Mouse (Mus musculus) forebrain, embryonic 13.5 days (tissue): ENCODE results near the gene Hoxa13. TPM values are rescaled to one million over a fixed set of nuclear protein-coding genes. Genes with fewer than 3 reads are reported as not detected.
A peak's percentile ranks its signal among the peaks of the same experiment; 100 is the strongest.

Experiments used
- ATAC-seq: fragments of 200-750 bp; cut with Nextera tagmentation; 2 replicates; pipeline ENCODE4 v1.8.0; 2017
- H3K27ac ChIP-seq: fragments of 300-500 bp; sonication (generic); 2 replicates; pipeline ENCODE4 v1.5.1; 2015; ENCODE audit warnings: inconsistent platforms, mild to moderate bottlenecking, moderate library complexity
- H3K27me3 ChIP-seq: fragments of 300-500 bp; sonication (generic); 2 replicates; pipeline ENCODE4 v1.6.1; 2015; ENCODE audit warnings: mild to moderate bottlenecking, inconsistent platforms
- H3K36me3 ChIP-seq: fragments of 300-500 bp; sonication (generic); 2 replicates; pipeline ENCODE4 v1.6.1; 2015; ENCODE audit warnings: mild to moderate bottlenecking, inconsistent platforms; ENCODE audit not compliant: poor library complexity, severe bottlenecking
- H3K4me1 ChIP-seq: fragments of 300-500 bp; sonication (generic); 2 replicates; pipeline ENCODE4 v1.6.1; 2015; ENCODE audit warnings: inconsistent platforms
- H3K4me2 ChIP-seq: fragments of 300-500 bp; sonication (generic); 2 replicates; pipeline ENCODE4 v1.6.1; 2015; ENCODE audit warnings: inconsistent platforms, mild to moderate bottlenecking, moderate library complexity
- H3K4me3 ChIP-seq: fragments of 300-500 bp; sonication (generic); 2 replicates; pipeline ENCODE4 v1.5.1; 2015; ENCODE audit warnings: mild to moderate bottlenecking, inconsistent platforms
- H3K9ac ChIP-seq: fragments of 300-500 bp; sonication (generic); 2 replicates; pipeline ENCODE4 v1.6.1; 2015; ENCODE audit warnings: mild to moderate bottlenecking, inconsistent platforms
- H3K9me3 ChIP-seq: fragments of 300-500 bp; sonication (generic); replicated peaks from 2 replicates; pipeline ENCODE4 v1.6.1; 2016; ENCODE audit warnings: inconsistent platforms
- WGBS: fragments of 180-500 bp; shearing (Covaris S2); methylation state at CpG from one replicate; pipeline ENCODE4 v1.1.7; 2015; 5-methylcytosine and 5-hydroxymethylcytosine counted together
- polyA plus RNA-seq: library from polyadenylated mRNA; unstranded; fragments of >200 nt; fragmentation: Nextera tagmentation; extraction: Ambion mirVana; gene quantifications from 2 replicates; pipeline ENCODE4 v1.2.1, GENCODE M21; 2015

Gene Hoxa13
- polyA plus RNA-seq, 1 experiment from 2014 or later: not detected

DNA sequence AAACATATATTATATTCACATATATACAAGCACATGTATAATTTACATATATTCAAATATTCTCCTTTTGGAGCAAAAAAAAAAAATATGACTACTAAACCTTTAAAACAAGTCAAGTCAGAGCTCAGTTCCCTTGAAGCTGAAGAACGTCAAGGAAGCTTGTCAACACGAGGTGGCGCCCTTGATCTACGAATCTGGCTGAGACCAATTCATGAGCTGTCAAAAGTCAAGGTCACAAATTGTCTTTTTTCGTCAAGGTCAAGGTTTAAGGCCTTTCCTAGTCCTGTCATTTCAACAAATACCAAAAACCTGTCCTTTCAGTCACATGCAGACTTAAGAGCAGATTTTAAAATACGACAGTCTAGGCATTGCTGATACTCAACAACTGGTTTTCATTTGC, 3.7 kb downstream of the Hoxa13 start:
- H3K9me3 ChIP-seq: no peaks in the 10 kb centered on the region
- no peak overlapping the region for H3K27ac ChIP-seq
- H3K4me1 ChIP-seq: peaks cover 13% of the 10 kb centered on the region; the same call in 1 of the 2 replicates
- H3K36me3 ChIP-seq: no peaks in the 10 kb centered on the region
- no peak overlapping the region for H3K4me3 ChIP-seq
- H3K4me2 ChIP-seq: no peak overlapping the region
- ATAC-seq: 0 out of 2 replicates have a peak, but pooled peaks have one; percentile 19
- 0% methylated on average over 6 of the region's 6 CpGs for WGBS
- peaks cover 96% of the 10 kb centered on the region for H3K27me3 ChIP-seq
- H3K9ac ChIP-seq: no peak overlapping the region

- Histone ChIP-seq H3K4me3 (peak overlapping the region; percentile 19; the same call in 1 of the 2 replicates), H3K27me3 (peaks cover 98% of the 10 kb centered on the region), H3K27ac (no peak overlapping the region), H3K36me3 (no peaks in the 10 kb centered on the region), H3K4me2 (peak overlapping the region; percentile 13; the same call in 1 of the 2 replicates), H3K9ac (no peak overlapping the region), H3K4me1 (0 out of 2 replicates have a peak, but pooled peaks cover 3% of the 10 kb centered on the region), H3K9me3 (no peaks in the 10 kb centered on the region)
- under 1% methylated on average over 59 of the region's 59 CpGs for WGBS
- ATAC-seq: no peak
These were observed 6.9 kb downstream of the Hoxa13 start for GRCm38 (mm10) chr6:52253511-52254500.

- ATAC-seq: no peak
- H3K27ac ChIP-seq: no peak overlapping the region
- no peaks in the 10 kb centered on the region for H3K9me3 ChIP-seq
- H3K4me2 ChIP-seq: no peak overlapping the region
- H3K4me1 ChIP-seq: 0 out of 2 replicates have a peak, but pooled peaks cover 3% of the 10 kb centered on the region
- H3K36me3 ChIP-seq: no peaks in the 10 kb centered on the region
- peaks cover 98% of the 10 kb centered on the region for H3K27me3 ChIP-seq
- WGBS: under 1% methylated on average over 35 of the region's 35 CpGs
- no peak overlapping the region for H3K9ac ChIP-seq
- no peak overlapping the region; the same call in 1 of the 2 replicates for H3K4me3 ChIP-seq
These were observed 7.8 kb downstream of the Hoxa13 start for GRCm38 (mm10) chr6:52252775-52253376.

DNA sequence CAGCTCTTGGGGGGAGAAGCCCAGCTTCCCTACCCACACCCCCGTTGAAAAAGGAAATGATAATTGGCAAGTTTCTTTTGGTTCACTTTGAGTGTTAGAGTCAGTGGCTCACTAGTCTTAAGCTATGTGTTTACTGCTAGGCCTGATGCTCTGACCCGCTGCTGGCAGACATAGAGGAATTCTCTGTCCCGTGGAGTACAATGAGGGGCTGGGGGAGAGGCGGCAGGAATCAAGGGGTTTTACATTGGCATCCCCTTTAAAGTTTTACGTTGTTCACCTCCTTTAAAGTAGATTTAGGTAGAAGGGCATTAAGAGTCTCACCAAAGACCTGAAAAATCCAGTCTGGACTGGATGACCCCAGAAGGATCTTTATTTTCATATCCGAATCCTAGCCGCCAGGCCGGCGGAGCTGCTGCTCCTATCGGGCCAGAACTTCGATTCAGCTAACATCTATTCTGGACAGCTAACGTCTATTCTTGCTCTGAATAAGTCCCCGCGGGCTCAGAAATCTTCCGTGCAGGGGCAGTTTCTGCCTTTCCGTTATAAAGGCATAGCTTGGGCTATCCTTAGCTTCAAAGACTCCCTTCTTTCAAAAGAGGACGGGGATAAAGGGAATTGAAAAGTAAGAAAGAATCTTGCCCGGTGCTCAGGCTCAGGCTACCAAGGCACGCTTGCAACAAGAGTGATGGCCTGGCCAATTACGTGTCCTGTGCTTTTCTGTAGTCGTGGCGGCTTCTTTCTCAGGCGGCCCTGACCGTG, 8.5 kb downstream of the Hoxa13 start:
- ATAC-seq: no peak
- Histone ChIP-seq H3K9me3 (no peaks in the 10 kb centered on the region), H3K36me3 (no peaks in the 10 kb centered on the region), H3K4me2 (no peak overlapping the region), H3K27me3 (peaks cover 99% of the 10 kb centered on the region), H3K4me1 (0 out of 2 replicates have a peak, but pooled peaks cover 3% of the 10 kb centered on the region), H3K9ac (no peak overlapping the region), H3K27ac (no peak overlapping the region), H3K4me3 (no peak overlapping the region)
- WGBS: under 1% methylated on average over 24 of the region's 24 CpGs

- no peak for ATAC-seq
- H3K4me1 ChIP-seq: 0 out of 2 replicates have a peak, but pooled peaks cover 3% of the 10 kb centered on the region
- no peak overlapping the region for H3K27ac ChIP-seq
- H3K9ac ChIP-seq: no peak overlapping the region
- H3K36me3 ChIP-seq: no peaks in the 10 kb centered on the region
- H3K9me3 ChIP-seq: no peaks in the 10 kb centered on the region
- peaks cover 99% of the 10 kb centered on the region for H3K27me3 ChIP-seq
- H3K4me2 ChIP-seq: no peak overlapping the region
- 14% methylated on average over 7 of the region's 7 CpGs for WGBS
- H3K4me3 ChIP-seq: no peak overlapping the region
These were observed 9.4 kb downstream of the Hoxa13 start for GRCm38 (mm10) chr6:52251177-52251879.

- Histone ChIP-seq H3K4me1 (0 out of 2 replicates have a peak, but pooled peaks cover 3% of the 10 kb centered on the region), H3K27ac (no peak overlapping the region), H3K4me2 (no peak overlapping the region), H3K9me3 (no peaks in the 10 kb centered on the region), H3K36me3 (no peaks in the 10 kb centered on the region), H3K9ac (no peak overlapping the region), H3K27me3 (peaks cover 99% of the 10 kb centered on the region), H3K4me3 (no peak overlapping the region)
- ATAC-seq: no peak
- 0% methylated on average over 4 of the region's 4 CpGs for WGBS
These were observed 10.9 kb downstream of the Hoxa13 start for GRCm38 (mm10) chr6:52249826-52250225.

- no peaks in the 10 kb centered on the region for H3K36me3 ChIP-seq
- no peak overlapping the region for H3K9ac ChIP-seq
- under 1% methylated on average over 16 of the region's 16 CpGs for WGBS
- no peaks in the 10 kb centered on the region for H3K9me3 ChIP-seq
- H3K4me1 ChIP-seq: 0 out of 2 replicates have a peak, but pooled peaks cover 3% of the 10 kb centered on the region
- no peak overlapping the region for H3K4me3 ChIP-seq
- peaks cover 100% of the 10 kb centered on the region for H3K27me3 ChIP-seq
- no peak for ATAC-seq
- no peak overlapping the region for H3K27ac ChIP-seq
- H3K4me2 ChIP-seq: no peak overlapping the region
These were observed 11.3 kb downstream of the Hoxa13 start for GRCm38 (mm10) chr6:52249415-52249738.

GRCm38 (mm10) chr6:52248638-52249414, 11.9 kb downstream of the Hoxa13 start:
- 0 out of 2 replicates have a peak, but pooled peaks cover 3% of the 10 kb centered on the region for H3K4me1 ChIP-seq
- H3K9ac ChIP-seq: no peak overlapping the region
- 1% methylated on average over 27 of the region's 27 CpGs for WGBS
- H3K36me3 ChIP-seq: no peaks in the 10 kb centered on the region
- no peak overlapping the region for H3K4me3 ChIP-seq
- H3K27ac ChIP-seq: no peak overlapping the region
- H3K9me3 ChIP-seq: no peaks in the 10 kb centered on the region
- no peak overlapping the region for H3K4me2 ChIP-seq
- ATAC-seq: no peak
- H3K27me3 ChIP-seq: peaks cover 100% of the 10 kb centered on the region

DNA sequence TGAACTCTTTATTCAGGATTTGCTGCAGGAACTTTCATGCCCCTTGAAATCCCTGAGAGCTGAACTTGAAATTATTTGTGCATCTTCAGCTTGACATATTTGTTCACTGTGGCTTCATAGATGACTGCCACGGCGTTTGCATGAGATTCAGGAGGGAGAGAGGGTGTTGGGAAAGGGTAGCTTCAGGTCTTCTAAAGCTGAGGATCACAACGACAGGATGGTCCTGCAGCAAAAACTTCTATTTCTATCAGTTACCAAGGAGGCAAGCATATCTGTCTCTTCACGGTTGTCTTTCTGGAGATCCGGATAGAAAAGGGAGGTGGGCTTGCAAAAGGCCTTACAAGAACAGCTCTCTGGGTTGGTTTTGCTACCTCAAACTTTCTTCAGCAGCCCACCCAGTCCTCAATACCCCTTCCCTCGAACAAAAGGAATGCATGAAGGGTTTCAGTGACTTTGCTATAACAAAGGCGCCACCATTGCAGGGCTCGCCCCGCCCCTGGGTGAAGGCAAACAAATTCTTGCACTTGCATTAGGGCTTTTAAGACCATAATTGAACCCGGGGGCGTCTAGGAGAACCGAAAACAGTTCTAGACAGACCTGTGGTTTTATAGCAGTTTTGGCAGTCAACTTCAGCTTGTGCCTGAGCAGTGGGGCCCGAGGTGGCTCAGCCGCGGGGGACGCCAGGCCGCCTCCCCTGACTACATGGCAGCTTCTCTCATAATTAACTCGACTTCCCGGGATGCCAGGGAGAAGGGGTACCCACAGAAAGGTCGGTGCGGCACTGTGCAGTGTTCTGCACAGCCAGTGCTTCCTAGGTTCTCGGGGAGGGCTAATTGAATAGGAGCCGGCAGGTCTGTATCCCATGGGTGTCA, 12.7 kb downstream of the Hoxa13 start:
- Histone ChIP-seq H3K27ac (no peak overlapping the region), H3K9ac (no peak overlapping the region), H3K36me3 (no peaks in the 10 kb centered on the region), H3K4me3 (no peak overlapping the region), H3K4me2 (no peak overlapping the region), H3K27me3 (peaks cover 100% of the 10 kb centered on the region), H3K4me1 (no peaks in the 10 kb centered on the region), H3K9me3 (no peaks in the 10 kb centered on the region)
- ATAC-seq: no peak
- WGBS: 2% methylated on average over 23 of the region's 23 CpGs

DNA sequence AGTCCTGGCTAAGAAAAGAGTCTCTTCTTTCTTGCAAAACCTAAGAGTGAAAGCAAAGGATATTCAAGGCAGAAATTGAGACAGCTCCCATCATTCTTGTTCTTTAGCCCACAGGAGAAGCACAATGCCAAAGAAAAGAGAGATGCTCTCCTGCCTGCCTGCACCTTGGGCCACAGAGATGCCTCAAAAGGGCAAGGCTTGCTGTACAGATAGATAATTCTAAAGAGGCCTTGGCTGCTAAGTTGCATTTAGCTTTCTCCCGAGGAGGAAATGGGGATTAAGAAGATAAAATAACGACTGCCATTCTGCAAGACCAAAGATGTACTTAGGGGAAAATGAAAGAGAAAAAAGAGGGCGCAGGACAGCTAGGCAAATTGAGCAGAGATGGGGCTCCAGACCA, 13.8 kb downstream of the Hoxa13 start:
- Histone ChIP-seq H3K9ac (no peak overlapping the region), H3K36me3 (no peaks in the 10 kb centered on the region), H3K27ac (no peak overlapping the region), H3K4me1 (no peaks in the 10 kb centered on the region), H3K4me3 (no peak overlapping the region), H3K4me2 (no peak overlapping the region), H3K27me3 (peaks cover 100% of the 10 kb centered on the region), H3K9me3 (no peaks in the 10 kb centered on the region)
- ATAC-seq: no peak
- WGBS: 1% methylated on average over 3 of the region's 3 CpGs
